Mouse (Mus musculus) hindbrain, embryonic 16.5 days (tissue): ENCODE results near the gene Fos. TPM values are rescaled to one million over a fixed set of nuclear protein-coding genes. Genes with fewer than 3 reads are reported as not detected.
"Not testable (repeated sequence)": the region's sequence is repeated elsewhere in the genome, so short reads cannot be mapped to it uniquely, and the experiment has no call there.

Source experiments
- ATAC-seq: fragments of 200-750 bp; cut with Nextera tagmentation; 2 replicates; pipeline ENCODE4 v1.8.0; 2017; ENCODE audit warnings: moderate TSS enrichment, moderate library complexity
- H3K27ac ChIP-seq: fragments of 300-500 bp; sonication (generic); 2 replicates; pipeline ENCODE4 v1.5.1; 2014; ENCODE audit warnings: low read depth, mild to moderate bottlenecking, control low read depth, low read length, moderate library complexity
- H3K27me3 ChIP-seq: fragments of 300-500 bp; sonication (generic); replicated peaks from 2 replicates; pipeline ENCODE4 v1.6.1; 2014; ENCODE audit warnings: low read length; ENCODE audit not compliant: control insufficient read depth, insufficient read depth
- H3K36me3 ChIP-seq: fragments of 300-500 bp; sonication (generic); 2 replicates; pipeline ENCODE4 v1.6.1; 2014; ENCODE audit warnings: mild to moderate bottlenecking, low read length, moderate library complexity, mixed read lengths; ENCODE audit not compliant: control insufficient read depth, insufficient read depth
- H3K4me1 ChIP-seq: fragments of 300-500 bp; sonication (generic); 2 replicates; pipeline ENCODE4 v1.6.1; 2014; ENCODE audit warnings: low read depth, low read length; ENCODE audit not compliant: control insufficient read depth, insufficient read depth
- H3K4me2 ChIP-seq: fragments of 300-500 bp; sonication (generic); 2 replicates; pipeline ENCODE4 v1.6.1; 2014; ENCODE audit warnings: mild to moderate bottlenecking, low read length, control low read depth, moderate library complexity
- H3K4me3 ChIP-seq: fragments of 300-500 bp; sonication (generic); 2 replicates; pipeline ENCODE4 v1.5.1; 2014; ENCODE audit warnings: mild to moderate bottlenecking, low read length, control low read depth, moderate library complexity
- H3K9ac ChIP-seq: fragments of 300-500 bp; sonication (generic); 2 replicates; pipeline ENCODE4 v1.6.1; 2014; ENCODE audit warnings: low read depth, mild to moderate bottlenecking, control low read depth, low read length, moderate library complexity
- H3K9me3 ChIP-seq: fragments of 300-500 bp; sonication (generic); 2 replicates; pipeline ENCODE4 v1.6.1; 2014; ENCODE audit warnings: mild to moderate bottlenecking, low read length, moderate library complexity; ENCODE audit not compliant: control insufficient read depth
- WGBS: fragments of 180-500 bp; shearing (Covaris S2); extraction: QIAGEN DNeasy Blood & Tissue Kit; methylation state at CpG from one replicate; pipeline ENCODE4 v1.1.7; 2014; 5-methylcytosine and 5-hydroxymethylcytosine counted together
- polyA plus RNA-seq: library from polyadenylated mRNA; unstranded; fragments of >200 nt; fragmentation: Nextera tagmentation; extraction: Ambion mirVana; gene quantifications from 2 replicates; pipeline ENCODE4 v1.2.1, GENCODE M21; 2015

Fos gene
- polyA plus RNA-seq, 1 experiment from 2014 or later = 3.9 TPM

DNA sequence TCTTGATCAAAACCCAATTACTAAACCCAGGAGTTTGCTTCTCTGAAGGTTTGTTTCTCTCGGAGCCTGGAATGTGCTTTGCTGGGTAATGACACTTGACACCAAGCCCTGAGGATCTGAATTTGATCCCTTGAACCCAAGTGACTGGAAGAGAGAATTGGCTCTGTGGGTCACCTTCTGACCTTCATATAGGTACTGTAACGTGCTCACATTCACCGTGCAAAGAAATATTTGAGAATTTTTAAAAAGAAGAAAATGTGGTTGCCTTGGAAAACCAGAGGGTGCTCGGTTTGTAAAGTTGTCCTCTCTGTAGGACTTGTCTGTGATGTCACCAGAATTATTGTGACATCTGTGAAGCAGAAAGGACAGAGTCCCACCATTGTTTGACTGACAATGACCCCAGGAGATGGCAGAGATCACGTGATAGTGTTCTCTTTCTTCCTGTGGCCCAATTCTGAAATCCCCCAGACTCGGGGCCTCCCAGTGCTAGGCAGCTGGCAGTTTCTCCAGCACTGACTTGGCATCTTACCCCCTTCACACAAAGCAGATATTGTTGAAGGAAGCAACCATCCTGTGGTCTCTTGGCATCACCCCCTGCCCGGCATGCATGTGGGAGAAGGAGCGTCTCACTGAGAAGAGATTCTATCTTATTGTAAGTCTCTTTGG lies 50.6 kb downstream of the Fos start:
- ATAC-seq = peak; percentile 87
- H3K4me1 ChIP-seq = peaks cover 3% of the 10 kb centered on the region
- H3K9ac ChIP-seq = no peak overlapping the region
- H3K4me3 ChIP-seq = no peak overlapping the region
- no peak overlapping the region for H3K4me2 ChIP-seq
- H3K27ac ChIP-seq = peak overlapping the region; percentile 62
- no peaks in the 10 kb centered on the region for H3K9me3 ChIP-seq
- WGBS = 32% methylated on average over 8 of the region's 8 CpGs
- H3K27me3 ChIP-seq = no peaks in the 10 kb centered on the region
- no peaks in the 10 kb centered on the region for H3K36me3 ChIP-seq

DNA sequence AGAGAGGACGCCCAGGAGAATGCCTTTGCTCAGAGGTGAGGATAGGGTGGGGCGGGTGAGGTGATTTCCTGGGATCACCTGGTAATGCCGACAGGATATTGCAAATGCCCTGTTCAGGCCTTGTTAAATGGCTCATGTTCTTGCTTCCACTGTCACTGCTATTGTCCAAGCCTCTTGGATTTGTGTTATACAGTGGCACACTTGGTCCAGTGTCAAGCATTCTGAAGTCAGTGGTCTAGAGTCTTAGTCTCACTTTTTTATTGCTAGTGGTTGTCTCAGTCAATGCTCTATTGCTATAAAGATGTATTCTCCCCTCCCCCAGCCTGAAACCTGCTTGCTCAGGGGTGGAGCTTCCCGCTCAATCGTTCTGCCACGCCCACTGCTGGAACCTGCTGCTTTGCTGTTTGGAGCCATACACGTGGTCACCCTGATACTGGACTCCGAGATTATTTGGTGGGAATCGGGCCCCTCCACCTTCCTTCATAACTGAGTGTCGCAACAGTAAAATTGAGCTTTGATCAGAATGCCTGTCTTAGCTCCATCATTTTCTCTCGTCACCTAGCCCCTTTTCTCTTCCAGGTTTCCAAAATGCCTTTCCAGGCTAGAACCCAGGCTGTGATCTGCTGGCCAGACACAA lies 51.3 kb downstream of the Fos start:
- not testable (repeated sequence) for H3K4me3 ChIP-seq, H3K27me3 ChIP-seq, H3K36me3 ChIP-seq, H3K9me3 ChIP-seq, H3K4me2 ChIP-seq, H3K9ac ChIP-seq, H3K4me1 ChIP-seq
- peak overlapping the region; percentile 62 for H3K27ac ChIP-seq
- peak; percentile 38; the same call in 1 of the 2 replicates for ATAC-seq
- WGBS = 43% methylated on average over 11 of the region's 11 CpGs

Other genes with a start within 250 kb of the Fos start
- 7.6 and 8.7 TPM in 2 replicates for gene Mlh3, start 203.3 kb upstream of the Fos start, polyA plus RNA-seq
- 47.1 and 58.4 TPM in 2 replicates for gene Acyp1, start 185.5 kb upstream of the Fos start, polyA plus RNA-seq
- 1.7 and 1.8 TPM in 2 replicates for gene Zc2hc1c, start 185.3 kb upstream of the Fos start, polyA plus RNA-seq
- gene Nek9, start 134.5 kb upstream of the Fos start, polyA plus RNA-seq = 9.9 and 13.7 TPM in 2 replicates
- 208 and 213 TPM in 2 replicates for gene Tmed10, start 99.0 kb upstream of the Fos start, polyA plus RNA-seq
- 0.26 and 0.56 TPM in 2 replicates for gene Jdp2, start 125.1 kb downstream of the Fos start, polyA plus RNA-seq
- gene Batf, start 212.8 kb downstream of the Fos start, polyA plus RNA-seq = 1.2 and 1.3 TPM in 2 replicates